Comparison of ENCODE assay signal across 13 mouse cellular contexts in the genomic region with DNA sequence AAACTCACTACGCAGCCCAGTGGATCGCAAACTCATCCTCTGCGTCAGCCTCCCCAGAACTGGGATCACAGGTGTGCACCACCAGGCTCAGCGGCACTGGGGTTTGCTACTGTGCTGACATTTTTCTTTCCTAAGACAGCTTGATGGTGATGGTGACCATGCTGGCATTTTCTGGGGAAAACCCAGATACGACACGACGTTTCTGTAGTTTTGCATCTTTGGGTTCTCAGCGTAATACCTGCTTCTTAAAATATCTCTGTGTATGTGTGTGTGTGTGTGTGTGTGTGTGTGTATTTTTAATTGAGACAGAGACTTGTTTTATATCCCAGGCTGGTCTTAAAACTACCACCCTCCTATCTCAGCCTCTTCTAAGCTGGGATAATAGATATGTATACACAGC. TPM values are rescaled to one million over a fixed set of nuclear protein-coding genes. Genes with fewer than 3 reads are reported as not detected.
DNase-seq lines count a peak whose midpoint lies in the region; ATAC-seq and TF ChIP-seq lines count a peak whose summit lies in the region.
"Had no signal": no experiment of that assay in that cellular context is flagged by ENCODE, and none has a peak within 500 bp of the region (broad histone marks: within the 10 kb centered on the region; RNA-seq: fewer than 3 reads in every experiment).

No protein-coding gene starts in this region.

- no peak overlapping the region for H3K27ac ChIP-seq in heart, embryonic 11.5 days (ENCODE audit: low read depth, low read length)
- no peak overlapping the region for H3K27ac ChIP-seq in kidney, embryonic 15.5 days
- H3K27ac ChIP-seq in CH12.LX (ENCODE audit: insufficient read depth, low read depth), result no peak overlapping the region
- no peak overlapping the region for H3K27ac ChIP-seq in intestine, embryonic 14.5 days (ENCODE audit: low read depth)
- H3K27ac ChIP-seq: hindbrain, embryonic 14.5 days; limb, embryonic 12.5 days had no signal

- no peak for TF ChIP-seq RAD21 in CH12.LX (IDR thresholded peaks at IDR 0.05; ENCODE audit: low read depth, low read length)

- H3K79me2 ChIP-seq in CH12.LX (replicated peaks; ENCODE audit: control insufficient read depth, extremely low read depth, insufficient read depth, poor library complexity, severe bottlenecking), result no peaks in the 10 kb centered on the region

- H3K9ac ChIP-seq in heart, embryonic 11.5 days (ENCODE audit: low read depth, low read length), result peak overlapping the region; percentile 43; the same call in 1 of the 2 replicates
- no peak overlapping the region for H3K9ac ChIP-seq in kidney, embryonic 15.5 days
- H3K9ac ChIP-seq in CH12.LX (ENCODE audit: insufficient read depth, low read depth), result peak overlapping the region; percentile 55
- H3K9ac ChIP-seq in intestine, embryonic 14.5 days (ENCODE audit: low read length), result no peak overlapping the region
- H3K9ac ChIP-seq: hindbrain, embryonic 14.5 days; limb, embryonic 12.5 days had no signal

- 81% methylated on average over 8 of the region's 8 CpGs for WGBS in heart, embryonic 11.5 days (ENCODE audit: insufficient replicate concordance)
- 78% methylated on average over 8 of the region's 8 CpGs for WGBS in kidney, embryonic 15.5 days
- whole genome bisulfite sequencing in intestine, embryonic 14.5 days, result 65% methylated on average over 8 of the region's 8 CpGs

- dilution Hi-C loops in CH12.LX (cut with MboI; ENCODE audit: extremely low pct_ligation_motif_present, extremely low pct_unique_long_range_greater_than_20kb, low sequenced_read_pairs), result no loop called here

- 0 out of 2 replicates have a peak, but pooled peaks cover 2% of the 10 kb centered on the region for H3K4me1 ChIP-seq in heart, embryonic 11.5 days (ENCODE audit: control insufficient read depth, insufficient read depth, low read length)
- peaks cover 7% of the 10 kb centered on the region; the same call in 1 of the 2 replicates for H3K4me1 ChIP-seq in kidney, embryonic 15.5 days
- peaks cover 9 to 34% of the 10 kb centered on the region in 2 experiments for H3K4me1 ChIP-seq in CH12.LX (ENCODE audit: control insufficient read depth in 1 of 2, insufficient read depth in 2 of 2)
- H3K4me1 ChIP-seq in intestine, embryonic 14.5 days (replicated peaks; ENCODE audit: control insufficient read depth, insufficient read depth, low read length), result no peaks in the 10 kb centered on the region
- H3K4me1 ChIP-seq: limb, embryonic 12.5 days had no signal

- in situ Hi-C loops in CH12.LX (cut with MboI; ENCODE audit: low pct_ligation_motif_present, low pct_unique_long_range_greater_than_20kb, low sequenced_read_pairs), result no loop called here

- TF ChIP-seq POLR2A in CH12.LX (IDR thresholded peaks at IDR 0.05; ENCODE audit: low read depth, low read length), result no peak

- no peaks in the 10 kb centered on the region for H3K36me3 ChIP-seq in heart, embryonic 11.5 days (ENCODE audit: control insufficient read depth, insufficient read depth, low read length)
- H3K36me3 ChIP-seq in kidney, embryonic 15.5 days, result no peaks in the 10 kb centered on the region
- no peaks in the 10 kb centered on the region for H3K36me3 ChIP-seq in CH12.LX (replicated peaks in 1 of 2; ENCODE audit: control insufficient read depth in 1 of 2, insufficient read depth in 1 of 2, low read length in 1 of 2)
- no peaks in the 10 kb centered on the region for H3K36me3 ChIP-seq in intestine, embryonic 14.5 days (ENCODE audit: control insufficient read depth, insufficient read depth, low read length)
- H3K36me3 ChIP-seq: limb, embryonic 12.5 days had no signal

- DNase-seq in heart, postnatal 4 days, result no peak
- no peak for DNase-seq in kidney, adult 8-10 months
- peak; percentile 46 for DNase-seq in CH12.LX (ENCODE audit: extremely low read depth)
- no peak for DNase-seq in intestine, embryonic 14.5 days (ENCODE audit: low spot score)
- no peak for DNase-seq in left cerebral cortex, postnatal 25 days (ENCODE audit: low spot score in 2 of 2)
- DNase-seq in embryo, embryonic 10 days (ENCODE audit: low spot score), result no peak
- DNase-seq: cerebellum, postnatal 25 days; right cerebral cortex, postnatal 25 days had no signal

- peak; percentile 66 for TF ChIP-seq EP300 in CH12.LX (IDR thresholded peaks at IDR 0.05; ENCODE audit: low read length)

- H3K9me3 ChIP-seq in heart, embryonic 11.5 days (replicated peaks; ENCODE audit: control insufficient read depth, low read length), result no peaks in the 10 kb centered on the region
- no peaks in the 10 kb centered on the region for H3K9me3 ChIP-seq in kidney, embryonic 15.5 days (replicated peaks)
- H3K9me3 ChIP-seq in CH12.LX (replicated peaks; ENCODE audit: low read length), result no peaks in the 10 kb centered on the region
- H3K9me3 ChIP-seq in intestine, embryonic 14.5 days (ENCODE audit: control insufficient read depth, low read length), result no peaks in the 10 kb centered on the region
- H3K9me3 ChIP-seq: limb, embryonic 12.5 days had no signal

- TF ChIP-seq CTCF in CH12.LX (conservative IDR thresholded peaks at IDR 0.05 in 1 of 2, IDR thresholded peaks at IDR 0.05 in 1 of 2; ENCODE audit: low read depth in 2 of 2, low read length in 2 of 2), result no peak

- intact Hi-C loops in left cerebral cortex, postnatal 25 days (cut with DNase I), result no loop called here

- peaks cover 2% of the 10 kb centered on the region; the same call in 1 of the 2 replicates for H3K27me3 ChIP-seq in heart, embryonic 11.5 days (ENCODE audit: control insufficient read depth, insufficient read depth, low read length)
- H3K27me3 ChIP-seq in kidney, embryonic 15.5 days, result no peaks in the 10 kb centered on the region
- H3K27me3 ChIP-seq in CH12.LX (replicated peaks), result peaks cover 75% of the 10 kb centered on the region
- H3K27me3 ChIP-seq in intestine, embryonic 14.5 days (replicated peaks; ENCODE audit: control insufficient read depth, insufficient read depth, low read length), result no peaks in the 10 kb centered on the region
- H3K27me3 ChIP-seq: Patski had no signal

- peak overlapping the region; percentile 48 for H3K4me2 ChIP-seq in heart, embryonic 11.5 days
- peak overlapping the region; percentile 37 for H3K4me2 ChIP-seq in kidney, embryonic 15.5 days
- peak overlapping the region; percentile 87 for H3K4me2 ChIP-seq in CH12.LX (ENCODE audit: insufficient read depth, low read depth, poor library complexity, severe bottlenecking)
- H3K4me2 ChIP-seq in intestine, embryonic 14.5 days (ENCODE audit: low read length), result peak overlapping the region; percentile 38
- H3K4me2 ChIP-seq: hindbrain, embryonic 14.5 days had no signal

- ATAC-seq in heart, embryonic 11.5 days (replicated peaks; ENCODE audit: insufficient number of reproducible peaks, low FRiP score, low TSS enrichment), result no peak
- no peak for ATAC-seq in kidney, embryonic 15.5 days (replicated peaks; ENCODE audit: low FRiP score)
- no peak for ATAC-seq in intestine, embryonic 14.5 days (replicated peaks; ENCODE audit: low FRiP score, low TSS enrichment, low read depth)
- ATAC-seq: Patski had no signal

- H3K4me3 ChIP-seq in heart, embryonic 11.5 days (ENCODE audit: low read depth, low read length), result no peak overlapping the region
- H3K4me3 ChIP-seq in kidney, embryonic 15.5 days (replicated peaks), result no peak overlapping the region
- H3K4me3 ChIP-seq in CH12.LX (replicated peaks in 1 of 3; ENCODE audit: low read depth in 2 of 3, low read length in 2 of 3, poor library complexity in 1 of 3), result peak overlapping the region in 2 of 3 experiments; percentile 25 to 43
- no peak overlapping the region for H3K4me3 ChIP-seq in intestine, embryonic 14.5 days (ENCODE audit: low read depth, low read length)
- H3K4me3 ChIP-seq: limb, embryonic 12.5 days had no signal

TF ChIP-seq in CH12.LX, 34 proteins besides CTCF, POLR2A, EP300 and RAD21 (continues in another document):
- TF ChIP-seq CHD2 (IDR thresholded peaks at IDR 0.05; ENCODE audit: low read length) (no peak), KAT2A (IDR thresholded peaks at IDR 0.05; ENCODE audit: insufficient replicate concordance, low read length) (no peak), GABPA (IDR thresholded peaks at IDR 0.05; ENCODE audit: insufficient replicate concordance, low read depth, low read length) (no peak), UBTF (IDR thresholded peaks at IDR 0.05; ENCODE audit: low read depth, low read length) (no peak), USF1 (IDR thresholded peaks at IDR 0.05; ENCODE audit: low read depth, low read length) (no peak), ZMIZ1 (IDR thresholded peaks at IDR 0.05; ENCODE audit: low read depth, low read length) (no peak), ZKSCAN1 (IDR thresholded peaks at IDR 0.05; ENCODE audit: borderline replicate concordance, low read depth, low read length) (no peak), NELFE (IDR thresholded peaks at IDR 0.05; ENCODE audit: low read depth, low read length) (no peak), PAX5 (IDR thresholded peaks at IDR 0.05; ENCODE audit: low read length) (no peak), SMC3 (IDR thresholded peaks at IDR 0.05; ENCODE audit: low read depth, low read length) (no peak), SIN3A (IDR thresholded peaks at IDR 0.05; ENCODE audit: low read length) (no peak), MXI1 (IDR thresholded peaks at IDR 0.05; ENCODE audit: low read depth, low read length) (0 out of 2 replicates have a peak, but pooled peaks have one; percentile 4), ELF1 (IDR thresholded peaks at IDR 0.05; ENCODE audit: low read depth, low read length) (no peak), MEF2A (IDR thresholded peaks at IDR 0.05; ENCODE audit: borderline replicate concordance, low read depth, low read length) (peak; percentile 94), NRF1 (IDR thresholded peaks at IDR 0.05; ENCODE audit: low read depth, low read length) (0 out of 2 replicates have a peak, but pooled peaks have one; percentile 20)

RNA-seq across cellular contexts. Expression of gene Fa2h, which starts 26.3 kb away (rescaled TPM):
- polyA plus RNA-seq in heart, embryonic 11.5 days (2014; fragmentation: Nextera tagmentation; extraction: Ambion mirVana), result 0.07 TPM in 1 of 2 replicates, not detected in the other
- total RNA-seq in heart, postnatal 4 days (2021), result under 1 TPM; 0.17 to 0.52 TPM
- polyA plus RNA-seq in kidney, embryonic 15.5 days (2015; fragmentation: Nextera tagmentation; extraction: Ambion mirVana), result 1.0 TPM in 2 replicates
- total RNA-seq in CH12.LX (2012; rRNA removed), result 0.04 and 0.08 TPM in 2 replicates
- total RNA-seq in CH12.LX (2014; rRNA removed), result not detected in 2 replicates
- polyA plus RNA-seq in CH12.LX (2012; ENCODE audit: insufficient read length, low read depth), result not detected in 2 replicates
- 0.97 and 1.5 TPM in 2 replicates for polyA plus RNA-seq in intestine, embryonic 14.5 days (2014; fragmentation: Nextera tagmentation; extraction: Ambion mirVana)
- 10 to 100 TPM; 22.3 to 28.8 TPM for total RNA-seq in left cerebral cortex, postnatal 25 days (2021)
- polyA plus RNA-seq: limb, embryonic 12.5 days had no signal

RNA-seq across cellular contexts. Expression of gene Mlkl, which starts 29.4 kb away (rescaled TPM):
- 1.7 and 2.6 TPM in 2 replicates for polyA plus RNA-seq in heart, embryonic 11.5 days (2014; fragmentation: Nextera tagmentation; extraction: Ambion mirVana)
- 1 to 10 TPM; 4.3 to 4.7 TPM for total RNA-seq in heart, postnatal 4 days (2021)
- polyA plus RNA-seq in kidney, embryonic 15.5 days (2015; fragmentation: Nextera tagmentation; extraction: Ambion mirVana), result 1.8 and 2.2 TPM in 2 replicates
- total RNA-seq in CH12.LX (2012; rRNA removed) (7.9 and 9.2 TPM in 2 replicates), CH12.LX (2014; rRNA removed) (0.42 and 0.72 TPM in 2 replicates)
- polyA plus RNA-seq in CH12.LX (2012; ENCODE audit: insufficient read length, low read depth), result 1.4 and 1.5 TPM in 2 replicates
- polyA plus RNA-seq in intestine, embryonic 14.5 days (2014; fragmentation: Nextera tagmentation; extraction: Ambion mirVana), result 1.5 and 1.7 TPM in 2 replicates
- under 1 TPM; 0.30 to 0.41 TPM for total RNA-seq in left cerebral cortex, postnatal 25 days (2021)

Comparison
In these comparisons a context has a peak if more than half of its experiments do, and no peak if none do; other contexts are left out.
1. H3K4me2 ChIP-seq: peak in every context shown above with its lines; median percentile 87 in CH12.LX; 48 in heart, embryonic 11.5 days; 38 in intestine, embryonic 14.5 days; 37 in kidney, embryonic 15.5 days.
2. H3K4me3 ChIP-seq: peak in CH12.LX (2 of 3); none in heart, embryonic 11.5 days (single experiment), kidney, embryonic 15.5 days (single experiment) and intestine, embryonic 14.5 days (single experiment).
3. H3K9ac ChIP-seq: peak in heart, embryonic 11.5 days (single experiment) and CH12.LX (single experiment); none in kidney, embryonic 15.5 days (single experiment) and intestine, embryonic 14.5 days (single experiment).